Mouse (Mus musculus) G1E-ER4 (cell line): Measurements from ENCODE around the gene Casp3. TPM values are rescaled to one million over a fixed set of nuclear protein-coding genes. Genes with fewer than 3 reads are reported as not detected.

ENCODE experiments used
- GATA1 ChIP-seq: IDR thresholded peaks from one replicate; pipeline ENCODE4 v1.8.0; 2012; ENCODE audit warnings: low read length, inconsistent platforms
- polyA plus RNA-seq: library from polyadenylated mRNA; stranded (reverse); fragments of >175 nt; gene quantifications from 2 replicates; pipeline ENCODE4 v1.2.3, GENCODE M21; 2012

Casp3 gene
- polyA plus RNA-seq, 1 experiment = 11.3 TPM

- no peak for TF ChIP-seq GATA1
Observed at GRCm38 (mm10) chr8:46598114-46598513, 19.0 kb upstream of the Casp3 start.

GRCm38 (mm10) chr8:46598753-46599152, 18.3 kb upstream of the Casp3 start:
- no peak for TF ChIP-seq GATA1

GRCm38 (mm10) chr8:46599314-46599904, 17.7 kb upstream of the Casp3 start:
- no peak for TF ChIP-seq GATA1

GRCm38 (mm10) chr8:46600959-46601707, 16.0 kb upstream of the Casp3 start:
- no peak for TF ChIP-seq GATA1

DNA sequence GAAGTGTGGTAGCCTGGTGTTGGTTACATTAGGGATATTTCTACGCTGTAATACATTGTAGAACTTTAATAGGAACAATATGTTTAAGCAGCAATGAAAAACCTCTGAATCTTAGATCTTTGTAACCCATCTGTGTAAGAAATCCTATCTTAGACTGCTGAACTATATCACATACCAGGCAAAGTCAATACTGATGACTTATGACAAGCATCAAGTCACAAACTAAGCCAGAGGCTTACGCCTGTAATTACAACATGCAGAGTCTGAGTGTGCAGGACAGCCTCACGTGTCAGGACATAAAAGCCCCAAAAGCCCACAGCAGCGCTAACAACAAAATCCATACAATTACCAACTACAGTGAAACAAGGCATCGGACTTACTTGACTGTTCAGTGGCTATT, 13.5 kb upstream of the Casp3 start:
- TF ChIP-seq GATA1 = no peak

DNA sequence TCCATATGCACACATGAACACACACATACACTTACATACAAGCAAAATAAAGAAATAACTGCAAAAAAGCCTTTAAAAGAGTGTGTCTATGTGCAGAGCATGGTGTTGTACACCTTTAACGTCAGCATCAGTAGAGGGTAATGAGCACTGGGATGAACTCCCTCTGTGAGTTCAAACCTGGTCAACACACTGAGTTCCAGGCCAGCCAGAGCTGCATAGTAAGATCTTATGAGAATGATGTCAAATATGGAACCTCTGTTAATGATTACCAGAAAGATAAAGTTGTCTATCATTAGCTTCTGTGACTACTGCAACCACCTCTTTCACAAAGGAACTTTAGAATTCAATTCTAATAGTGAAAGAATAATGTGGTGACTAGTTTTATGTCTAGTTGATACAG, 10.2 kb upstream of the Casp3 start:
- no peak for TF ChIP-seq GATA1

DNA sequence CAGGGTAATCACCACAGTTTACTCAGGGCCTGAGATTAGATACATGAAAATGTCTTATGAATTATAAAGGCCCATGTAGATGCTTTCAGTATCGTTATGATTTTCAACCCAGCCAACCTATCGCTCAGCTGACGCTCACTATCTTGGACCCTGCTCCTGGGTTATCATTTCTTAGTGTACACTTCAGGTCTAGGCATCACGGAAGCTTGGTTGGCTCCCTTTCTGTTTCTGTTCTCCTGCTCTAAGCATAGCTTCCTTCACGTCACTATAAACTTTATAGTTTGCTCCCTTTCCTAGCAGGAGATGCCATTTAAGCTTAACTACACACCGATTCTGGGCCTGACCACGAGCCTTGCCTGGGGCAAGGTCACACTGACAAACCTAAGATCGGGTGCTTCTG, 5.5 kb upstream of the Casp3 start:
- TF ChIP-seq GATA1 = no peak

GRCm38 (mm10) chr8:46612913-46613312, 4.2 kb upstream of the Casp3 start:
- no peak for TF ChIP-seq GATA1

GRCm38 (mm10) chr8:46613377-46613776, 3.7 kb upstream of the Casp3 start:
- TF ChIP-seq GATA1 = no peak

- no peak for TF ChIP-seq GATA1
Observed at GRCm38 (mm10) chr8:46615936-46616335, 1.2 kb upstream of the Casp3 start.

DNA sequence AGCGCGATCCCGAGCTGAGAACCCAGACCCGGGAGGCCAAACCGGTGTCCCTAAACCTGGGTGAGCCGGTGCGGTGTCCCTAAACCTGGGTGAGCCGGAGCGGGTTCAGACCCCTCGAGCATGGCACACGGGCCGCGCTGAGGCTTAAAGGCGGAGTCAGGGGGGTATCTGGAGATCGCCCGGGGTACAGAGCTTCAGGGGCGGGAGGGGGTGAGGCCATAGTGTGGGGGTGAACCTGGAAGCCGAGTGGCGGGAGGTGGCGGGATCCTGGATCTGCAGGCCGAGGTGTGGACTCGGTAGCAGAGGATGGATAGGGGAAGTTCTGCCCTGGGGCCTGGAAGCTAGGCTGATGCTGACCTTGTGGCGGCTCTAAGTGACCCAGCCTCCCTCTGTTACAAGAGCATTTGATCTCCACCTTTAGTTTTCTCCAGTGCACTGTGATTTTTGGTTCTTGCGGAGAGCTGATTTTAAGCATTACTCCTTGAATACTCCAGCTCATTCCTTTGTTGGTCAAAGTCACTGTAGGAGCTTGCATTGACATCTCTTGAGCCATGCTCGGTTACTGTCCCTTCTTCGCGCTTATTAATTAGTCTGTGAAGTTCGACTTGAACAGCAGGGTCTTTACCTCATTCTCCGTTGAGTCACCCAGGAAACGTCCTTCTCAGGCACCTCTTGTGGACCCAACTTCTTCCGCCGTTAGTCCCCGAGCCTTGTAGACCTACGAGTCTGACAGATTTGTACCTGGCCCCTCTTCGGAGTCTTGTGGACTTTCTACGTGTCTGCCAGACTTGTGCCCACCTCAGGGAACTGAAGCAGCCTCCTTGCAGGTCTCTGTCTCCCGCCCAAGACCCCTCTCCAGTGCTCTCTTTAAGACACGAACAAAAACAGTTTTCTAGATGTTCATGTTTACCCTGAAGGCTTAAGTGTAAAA, 864 bp downstream of the Casp3 start:
- no peak for TF ChIP-seq GATA1

DNA sequence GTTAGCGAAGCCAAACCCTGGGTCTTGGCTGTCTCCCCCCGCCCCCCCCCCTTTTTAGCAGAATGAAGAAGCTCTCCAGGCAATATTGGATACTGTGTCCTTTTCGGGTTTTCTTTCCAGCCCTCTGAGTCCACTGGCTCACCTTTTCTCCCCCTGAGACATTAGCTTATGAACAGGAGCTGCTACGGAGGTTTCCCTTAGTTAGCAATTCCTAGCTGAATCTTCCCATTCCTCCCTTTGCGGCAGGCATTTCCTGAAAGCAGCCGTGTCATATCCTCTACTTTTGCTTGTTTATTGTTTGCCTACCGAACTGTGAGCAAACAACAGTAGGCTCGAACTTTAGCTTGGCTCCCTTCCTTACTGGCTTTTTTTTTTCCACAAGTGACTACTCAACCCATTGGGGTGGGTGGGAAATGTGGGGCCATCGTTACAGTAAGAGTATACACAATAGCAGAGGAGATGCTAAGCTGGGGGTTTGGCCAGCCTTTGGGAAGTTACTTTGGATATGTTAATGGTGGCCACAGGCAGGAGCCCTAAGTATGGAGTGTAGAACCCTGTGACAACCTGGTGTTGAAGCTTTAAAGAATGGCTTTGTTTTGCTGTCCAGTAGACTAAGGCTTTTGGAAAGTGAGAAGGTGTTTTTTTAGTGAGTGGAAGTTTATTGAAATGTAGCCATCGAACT, 1.7 kb downstream of the Casp3 start:
- TF ChIP-seq GATA1 = no peak

- TF ChIP-seq GATA1 = no peak
Observed at GRCm38 (mm10) chr8:46622446-46623270, 5.6 kb downstream of the Casp3 start.

DNA sequence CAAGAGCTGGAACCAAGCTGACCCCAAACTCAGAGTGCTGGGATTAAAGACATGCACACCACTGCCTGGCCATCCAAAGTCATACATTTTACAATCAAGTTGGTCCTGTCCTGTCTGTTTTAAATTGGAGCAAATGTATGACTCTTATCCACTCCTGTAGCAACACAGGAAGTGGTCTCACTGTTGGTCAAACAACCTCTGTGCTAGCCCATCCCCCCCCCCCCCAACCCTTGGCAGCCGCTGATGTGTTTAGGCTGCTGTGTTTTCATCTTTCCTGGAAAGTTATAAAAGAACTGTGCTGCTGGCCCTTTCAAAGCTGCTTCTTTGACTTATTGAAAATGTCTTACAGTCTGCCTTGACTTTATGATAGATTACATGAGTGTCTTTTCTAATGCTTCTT, 8.1 kb downstream of the Casp3 start:
- TF ChIP-seq GATA1 = no peak

DNA sequence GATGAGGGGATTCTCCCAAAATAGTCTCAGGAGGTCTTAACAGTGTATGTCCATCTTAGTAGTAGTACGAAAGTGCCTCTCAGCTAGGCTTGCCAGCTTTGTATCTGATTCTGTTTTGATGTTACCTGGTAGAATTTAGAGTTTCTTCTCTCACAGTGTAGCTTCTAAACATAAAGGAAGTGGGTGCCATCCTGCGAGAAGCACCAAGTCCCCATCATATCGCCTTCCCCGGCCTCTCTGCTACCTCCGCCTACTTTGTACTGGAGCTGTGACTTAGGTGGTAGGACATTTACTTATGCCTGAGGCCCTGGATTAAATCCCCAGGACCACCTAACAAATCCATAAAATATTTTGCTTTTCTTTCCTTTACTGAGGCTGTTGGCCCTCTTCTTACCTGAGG, 9.6 kb downstream of the Casp3 start:
- TF ChIP-seq GATA1 = no peak

- no peak for TF ChIP-seq GATA1
Observed at GRCm38 (mm10) chr8:46627881-46628280, 10.8 kb downstream of the Casp3 start.
